Mouse (Mus musculus) retina, adult 2 months (tissue): ENCODE results near the gene Ccdc159.

Source experiments
- DNase-seq: peaks from one replicate; pipeline ENCODE4 v3.0.0-alpha.2; 2012; ENCODE audit warnings: low read depth, low spot score

Gene Ccdc159

DNA sequence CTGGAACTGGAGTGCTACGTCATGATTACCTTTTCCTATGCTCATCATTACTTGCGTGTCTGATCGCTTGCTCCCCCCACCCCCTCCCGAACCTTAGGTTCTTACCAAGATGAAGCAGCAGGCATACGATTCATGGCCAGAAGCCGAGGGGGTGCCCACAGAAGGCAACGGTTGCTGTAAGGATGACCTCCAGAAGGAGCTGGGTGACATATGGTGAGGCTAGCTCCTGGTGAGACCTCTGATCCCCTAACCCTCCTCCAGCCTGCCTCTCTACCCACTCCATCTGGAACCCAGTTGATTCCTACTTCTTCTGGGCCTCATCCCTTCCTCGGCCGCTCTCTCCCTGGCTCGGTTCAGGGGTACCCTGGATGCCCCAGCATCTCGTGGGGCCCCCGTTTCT lies 6.8 kb downstream of the Ccdc159 start:
- no peak for DNase-seq

- no peak for DNase-seq
Measured at GRCm38 (mm10) chr9:21935466-21936131, 8.3 kb downstream of the Ccdc159 start.

GRCm38 (mm10) chr9:21936692-21937570 lies 9.7 kb downstream of the Ccdc159 start, which contains the start of gene Plppr2:
Gene Plppr2, plus strand, starts transcription at chr9:21937033.
- DNase-seq = peak; percentile 89

DNA sequence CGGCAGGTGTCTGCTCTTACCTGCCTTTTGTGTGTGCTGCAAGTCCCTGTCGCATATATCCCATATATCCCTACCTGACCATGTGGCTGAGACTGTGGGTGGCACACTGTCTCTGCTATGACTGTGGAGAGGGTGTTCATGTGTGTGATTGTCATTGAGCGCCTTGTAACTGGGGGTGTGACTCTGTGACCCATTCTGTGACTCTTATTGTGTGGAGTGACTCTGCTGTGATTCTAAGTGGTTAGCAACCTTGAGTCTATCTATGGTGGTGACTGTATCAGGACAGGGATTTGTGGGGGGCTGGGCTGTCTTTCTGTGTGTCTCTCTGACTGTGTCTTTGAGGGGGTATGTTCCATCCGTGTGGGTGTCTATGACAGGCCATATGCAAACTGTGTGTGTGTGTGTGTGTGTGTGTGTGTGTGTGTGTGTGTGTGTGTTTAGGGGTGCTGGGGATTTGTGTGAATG lies 10.5 kb downstream of the Ccdc159 start:
- no peak for DNase-seq

GRCm38 (mm10) chr9:21938234-21938855 lies 11.1 kb downstream of the Ccdc159 start:
- no peak for DNase-seq

- no peak for DNase-seq
Measured at GRCm38 (mm10) chr9:21943046-21943445, 15.8 kb downstream of the Ccdc159 start.

GRCm38 (mm10) chr9:21943638-21944037 lies 16.4 kb downstream of the Ccdc159 start:
- DNase-seq = no peak

DNA sequence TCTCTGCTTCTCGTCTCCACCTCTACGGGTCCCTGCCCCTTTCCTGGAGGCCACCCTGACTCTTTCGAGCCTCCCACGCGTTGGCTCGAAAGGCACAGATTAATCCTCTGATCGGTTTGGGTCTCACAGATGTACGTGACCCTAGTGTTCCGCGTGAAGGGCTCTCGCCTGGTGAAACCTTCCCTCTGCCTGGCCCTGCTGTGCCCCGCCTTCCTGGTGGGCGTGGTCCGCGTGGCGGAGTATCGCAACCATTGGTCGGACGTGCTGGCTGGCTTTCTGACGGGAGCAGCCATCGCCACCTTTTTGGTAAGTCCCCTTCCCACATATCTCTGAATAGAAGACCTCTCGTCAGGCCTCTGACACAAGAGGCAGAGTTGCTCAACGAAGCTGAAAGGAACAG lies 17.0 kb downstream of the Ccdc159 start:
- no peak for DNase-seq

DNA sequence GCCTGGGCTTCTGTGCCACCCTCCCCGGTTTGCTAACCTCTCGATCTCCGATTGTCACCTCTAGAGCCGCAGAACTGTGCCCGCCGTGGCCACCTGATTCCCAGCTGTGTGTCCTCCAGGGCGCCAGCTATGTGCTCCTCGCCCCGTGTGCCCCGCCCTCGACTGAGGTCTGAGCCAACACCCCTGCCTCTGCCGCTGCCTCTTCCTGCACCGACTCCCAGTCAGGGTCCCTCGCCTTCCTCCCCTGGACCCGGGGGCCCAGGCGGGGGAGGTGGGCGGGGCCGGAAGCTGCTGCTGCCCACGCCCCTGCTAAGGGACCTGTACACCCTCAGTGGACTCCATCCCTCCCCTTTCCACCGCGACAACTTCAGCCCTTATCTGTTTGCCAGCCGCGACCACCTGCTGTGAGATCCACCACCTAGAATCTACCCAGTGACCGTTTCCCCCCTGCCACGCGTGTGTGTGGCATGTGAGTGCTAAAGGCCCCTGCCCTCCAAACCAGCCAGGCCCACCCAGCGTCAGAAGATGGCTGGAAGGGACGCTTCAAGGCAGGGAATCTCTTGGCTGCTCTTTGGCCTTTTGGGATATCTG lies 20.4 kb downstream of the Ccdc159 start:
- DNase-seq = no peak

DNA sequence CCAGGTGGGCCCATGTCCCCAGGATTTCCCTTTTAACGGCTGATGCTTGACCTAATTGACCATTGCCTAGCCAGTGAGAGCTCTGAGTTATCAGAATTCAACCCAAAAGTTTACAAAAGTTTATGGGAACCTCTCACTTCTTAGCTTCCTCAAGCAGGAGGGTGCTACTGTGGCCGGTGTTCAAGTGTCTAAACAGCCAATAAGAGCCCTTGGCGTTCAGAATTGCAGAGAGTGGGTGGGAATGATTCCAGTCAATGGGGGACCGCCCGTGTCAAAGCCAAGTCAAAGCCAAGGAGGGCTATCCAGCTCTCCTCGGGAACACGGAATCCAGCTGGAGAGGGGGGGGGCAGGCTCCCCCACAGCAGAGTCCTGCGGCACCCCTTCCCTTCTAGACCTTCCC lies 20.9 kb downstream of the Ccdc159 start:
- no peak for DNase-seq

DNA sequence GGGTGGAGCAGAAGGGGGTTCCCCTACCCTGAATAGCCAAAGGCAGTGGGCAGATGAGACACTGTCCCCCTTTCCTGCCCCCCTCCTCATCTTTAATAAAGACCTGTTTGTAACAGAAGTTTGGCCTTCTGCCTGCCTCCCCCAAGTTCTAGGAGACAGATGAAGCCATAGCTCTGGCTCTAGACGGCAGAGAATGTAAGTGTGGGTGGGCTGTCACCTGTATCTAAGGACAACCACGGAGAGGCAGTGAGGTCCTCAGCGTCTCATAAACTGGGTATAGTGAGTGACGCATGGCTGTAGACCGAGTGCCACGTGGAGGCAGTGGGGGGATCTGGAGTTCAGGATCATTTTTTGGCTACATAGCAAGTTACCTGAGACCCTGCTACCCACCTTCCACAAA lies 21.5 kb downstream of the Ccdc159 start:
- no peak for DNase-seq

DNA sequence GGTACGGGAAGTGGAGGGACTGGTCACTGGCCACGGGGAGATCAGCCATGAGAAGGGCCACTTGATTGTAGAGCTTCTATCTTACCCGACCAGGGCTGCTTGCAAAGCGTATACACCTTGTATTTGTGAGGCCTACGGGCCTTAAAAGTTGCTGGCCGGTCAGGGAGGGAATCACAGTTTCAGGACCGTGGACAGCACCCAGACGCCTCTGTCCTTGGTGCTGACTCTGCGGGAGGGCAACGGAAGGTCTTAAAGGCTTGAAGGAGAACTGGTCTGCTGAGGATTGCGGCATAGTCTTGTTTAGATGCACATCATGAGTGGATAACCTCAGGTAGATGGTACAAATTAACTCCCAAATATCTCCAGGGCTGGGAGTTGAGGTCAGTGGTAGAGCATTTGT lies 23.1 kb downstream of the Ccdc159 start:
- no peak for DNase-seq

- DNase-seq = no peak
Measured at GRCm38 (mm10) chr9:21951977-21952376, 24.7 kb downstream of the Ccdc159 start.

DNA sequence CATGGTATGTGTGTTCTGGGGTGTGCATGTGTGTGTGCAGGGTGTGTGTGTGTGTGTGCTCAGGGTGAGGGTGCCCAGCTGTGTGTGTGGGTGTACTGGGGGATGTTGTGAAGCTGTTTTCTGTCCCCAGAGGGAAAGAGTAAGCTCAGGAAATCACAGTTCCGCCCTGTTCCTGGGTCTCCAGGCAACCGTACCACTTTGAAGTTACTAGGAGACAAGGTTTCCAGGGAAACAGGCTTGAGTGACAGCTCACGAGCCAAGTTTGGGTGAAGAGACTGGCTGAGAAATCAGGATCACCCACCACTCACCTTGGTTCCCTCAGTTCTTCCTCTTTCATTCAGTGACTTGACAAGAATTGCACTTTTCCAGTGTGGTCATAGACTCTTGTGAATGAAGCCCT lies 26.3 kb downstream of the Ccdc159 start:
- no peak for DNase-seq

GRCm38 (mm10) chr9:21954635-21955034 lies 27.4 kb downstream of the Ccdc159 start:
- no peak for DNase-seq

DNA sequence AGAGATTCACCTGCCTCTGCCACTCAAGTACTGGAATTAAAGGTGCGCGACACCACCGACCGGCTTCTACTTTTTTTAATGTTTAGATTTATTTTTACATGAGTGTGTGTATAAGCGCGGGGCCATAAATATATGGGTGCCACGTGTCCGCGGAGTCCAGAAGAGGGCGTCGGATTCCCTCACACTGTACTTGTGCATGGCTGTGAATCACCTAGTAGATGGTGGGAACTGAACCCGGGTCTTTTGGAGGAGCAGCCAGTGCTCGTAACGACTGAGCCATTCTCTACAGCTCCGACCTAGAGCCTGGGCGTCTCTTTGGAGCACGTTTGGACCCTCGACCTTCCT lies 27.9 kb downstream of the Ccdc159 start:
- no peak for DNase-seq

DNA sequence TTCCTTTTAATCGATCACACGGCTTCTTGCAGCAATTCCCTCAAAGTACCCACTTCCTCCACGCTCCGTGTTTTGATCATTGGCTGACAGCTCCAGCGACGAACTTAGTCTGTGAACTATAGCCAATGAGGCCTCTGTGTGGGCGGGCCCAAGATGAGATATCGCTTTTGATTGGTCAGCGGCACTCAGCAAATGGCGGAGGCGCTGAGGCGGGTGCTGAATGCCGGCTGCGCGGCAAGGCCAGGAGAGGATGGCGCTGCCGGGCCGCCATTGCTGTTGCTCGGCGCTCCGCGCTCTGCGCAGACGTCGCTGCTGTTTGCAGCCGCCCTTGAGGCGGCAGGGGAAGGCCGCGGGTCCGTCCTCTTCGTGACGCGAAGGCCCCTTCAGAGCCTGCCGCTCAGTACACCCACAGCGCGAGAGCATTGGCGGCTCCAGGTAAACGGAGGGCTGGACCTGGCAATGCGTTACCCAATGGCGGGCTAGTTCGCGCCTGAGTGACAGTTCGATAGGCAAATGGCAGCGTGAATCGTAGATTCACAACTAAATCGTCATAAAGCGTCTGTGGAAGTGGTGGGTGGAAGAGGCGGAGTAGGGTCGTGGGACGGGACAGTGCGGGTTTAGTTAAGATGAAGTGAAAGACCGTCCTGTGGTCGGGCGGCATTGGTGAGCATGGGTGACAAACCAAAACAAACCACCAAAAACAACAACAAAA lies 28.5 kb downstream of the Ccdc159 start, which contains the start of gene Swsap1:
Gene Swsap1 (plus strand): TSS at position 186 of the 712 bp plus-strand sequence.
- DNase-seq = peak; percentile 97

DNA sequence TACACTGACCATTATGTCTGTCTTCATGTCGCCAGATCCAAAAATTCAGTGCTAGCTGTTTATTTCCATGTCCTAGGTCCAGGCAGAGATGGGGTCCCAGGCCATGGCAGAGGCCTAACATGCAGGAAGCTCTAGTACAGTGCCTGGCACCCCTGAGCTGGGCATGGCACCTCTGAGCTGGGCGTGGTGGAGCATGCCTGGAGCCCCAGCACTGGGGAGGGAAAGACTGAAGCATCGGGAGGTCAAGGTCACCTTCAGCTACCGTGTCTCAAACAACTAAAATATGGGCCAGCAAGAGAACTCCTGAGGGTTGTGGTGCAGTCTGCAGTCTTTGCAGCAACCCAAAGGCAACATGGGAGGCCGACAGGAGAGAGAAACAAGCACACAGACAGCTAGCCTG lies 31.1 kb downstream of the Ccdc159 start:
- DNase-seq = no peak

- DNase-seq = no peak
Measured at GRCm38 (mm10) chr9:21959244-21959643, 32.0 kb downstream of the Ccdc159 start.

- no peak for DNase-seq
Measured at GRCm38 (mm10) chr9:21960135-21960534, 32.9 kb downstream of the Ccdc159 start.

DNA sequence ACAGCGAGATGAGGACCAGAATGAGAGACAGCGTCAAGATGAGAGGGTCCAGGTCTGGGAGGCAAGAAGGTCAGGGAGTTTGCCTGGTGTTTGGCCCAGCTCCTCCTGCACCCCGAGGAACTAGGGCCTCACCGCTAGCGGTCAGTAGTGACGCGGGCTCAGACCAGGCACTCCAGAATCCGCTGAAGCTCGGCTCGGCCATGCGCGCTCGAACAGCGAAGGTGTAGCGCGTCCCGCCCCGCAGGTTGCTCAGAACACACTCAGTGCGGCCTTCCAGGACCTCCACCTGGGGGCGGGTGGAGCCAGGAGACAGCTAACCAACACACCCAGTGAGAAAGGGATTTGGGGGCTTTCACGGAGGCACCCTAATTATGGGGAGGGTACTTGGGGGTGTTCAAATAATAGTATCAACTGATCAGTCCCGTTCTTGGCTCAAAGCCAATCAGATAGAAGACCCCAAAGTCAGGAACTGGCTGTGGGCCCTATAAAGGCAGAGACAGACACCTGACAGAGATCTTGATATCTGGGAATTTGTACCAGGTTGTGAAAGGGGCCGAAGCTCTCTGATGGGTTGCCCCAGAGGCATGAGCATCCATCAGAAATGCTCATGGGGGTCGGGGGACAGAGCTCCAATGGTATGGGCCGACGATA lies 33.4 kb downstream of the Ccdc159 start:
- no peak for DNase-seq
